8 mouse cellular contexts compared by ENCODE assay signal in the genomic region with DNA sequence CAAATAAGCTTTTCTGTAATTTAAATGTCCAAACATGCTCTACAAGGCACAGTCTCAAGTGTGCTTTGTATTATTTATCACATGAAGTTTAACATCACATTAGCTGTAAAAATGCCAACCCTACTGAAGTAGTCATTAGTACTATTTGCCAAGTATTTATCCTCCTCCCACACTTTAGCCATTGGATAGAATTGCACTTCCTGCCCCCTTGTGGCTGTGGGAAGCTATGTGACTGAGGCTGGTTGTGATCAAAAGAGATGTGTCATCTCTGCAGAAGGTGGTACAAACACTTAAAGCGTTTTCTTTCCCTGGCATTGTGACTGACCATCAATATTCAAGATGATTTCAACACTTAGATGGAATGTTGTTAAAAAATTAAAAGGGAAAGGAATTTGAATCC. TPM values are rescaled to one million over a fixed set of nuclear protein-coding genes. Genes with fewer than 3 reads are reported as not detected.
A peak's percentile ranks its signal among the peaks of the same experiment; 100 is the strongest.
DNase-seq lines count a peak whose midpoint lies in the region; ATAC-seq and TF ChIP-seq lines count a peak whose summit lies in the region.

No protein-coding gene starts in this region.

- intact Hi-C loops in gastrocnemius, postnatal 14 days (cut with DNase I; ENCODE audit: low total_unique reads): no loop called here

- in situ Hi-C loops in CH12.LX (cut with MboI; ENCODE audit: low pct_ligation_motif_present, low pct_unique_long_range_greater_than_20kb, low sequenced_read_pairs): no loop called here

- TF ChIP-seq RAD21 in CH12.LX (IDR thresholded peaks at IDR 0.05; ENCODE audit: low read depth, low read length): no peak; the same call in none of the 2 replicates

- no peak overlapping the region for H3K9ac ChIP-seq in CH12.LX (ENCODE audit: insufficient read depth, low read depth)
- H3K9ac ChIP-seq in embryonic facial prominence, embryonic 14.5 days (ENCODE audit: low read depth, low read length): no peak overlapping the region

- H3K4me1 ChIP-seq in CH12.LX (ENCODE audit: control insufficient read depth in 1 of 2, insufficient read depth in 2 of 2): no peaks in the 10 kb centered on the region
- H3K4me1 ChIP-seq in embryonic facial prominence, embryonic 14.5 days (ENCODE audit: control insufficient read depth, insufficient read depth, low read length): no peaks in the 10 kb centered on the region

- dilution Hi-C loops in CH12.LX (cut with MboI; ENCODE audit: extremely low pct_ligation_motif_present, extremely low pct_unique_long_range_greater_than_20kb, low sequenced_read_pairs): no loop called here

- 50% methylated on average over 1 of the region's 1 CpGs for WGBS in embryonic facial prominence, embryonic 14.5 days

- TF ChIP-seq EP300 in CH12.LX (IDR thresholded peaks at IDR 0.05; ENCODE audit: low read length): no peak

- TF ChIP-seq CTCF in CH12.LX (conservative IDR thresholded peaks at IDR 0.05 in 1 of 2, IDR thresholded peaks at IDR 0.05 in 1 of 2; ENCODE audit: low read depth in 2 of 2, low read length in 2 of 2): peak in 1 of 2 experiments; percentile 40; a peak in 3 of 4 replicates

- no peak overlapping the region for H3K4me2 ChIP-seq in CH12.LX (ENCODE audit: insufficient read depth, low read depth, poor library complexity, severe bottlenecking)
- H3K4me2 ChIP-seq in embryonic facial prominence, embryonic 14.5 days (ENCODE audit: low read depth, low read length): no peak overlapping the region

- no peak overlapping the region for H3K4me3 ChIP-seq in CH12.LX (replicated peaks in 1 of 3; ENCODE audit: low read depth in 2 of 3, low read length in 2 of 3, poor library complexity in 1 of 3)
- H3K4me3 ChIP-seq in embryonic facial prominence, embryonic 14.5 days (ENCODE audit: low read depth, low read length): no peak overlapping the region

- no peak for TF ChIP-seq POLR2A in CH12.LX (IDR thresholded peaks at IDR 0.05; ENCODE audit: low read depth, low read length)

- no peaks in the 10 kb centered on the region for H3K79me2 ChIP-seq in CH12.LX (replicated peaks; ENCODE audit: control insufficient read depth, extremely low read depth, insufficient read depth, poor library complexity, severe bottlenecking)

- H3K27ac ChIP-seq in CH12.LX (ENCODE audit: insufficient read depth, low read depth): no peak overlapping the region
- no peak overlapping the region for H3K27ac ChIP-seq in embryonic facial prominence, embryonic 14.5 days (replicated peaks; ENCODE audit: low read depth, low read length)

- DNase-seq in kidney, adult 9 months: peak; percentile 20
- no peak for DNase-seq in kidney, adult 18-20 months
- DNase-seq in CH12.LX (ENCODE audit: extremely low read depth): peak; percentile 32
- peak; percentile 52 for DNase-seq in R1 (ENCODE audit: low read depth, low spot score)
- peak; percentile 27 for DNase-seq in embryonic facial prominence, embryonic 14.5 days (ENCODE audit: low spot score)
- no peak for DNase-seq in gastrocnemius, postnatal 14 days
- DNase-seq in ovary, postnatal 10 days (ENCODE audit: low spot score): no peak
- no peak for DNase-seq in adipocyte (ENCODE audit: low spot score)

- no peaks in the 10 kb centered on the region for H3K9me3 ChIP-seq in CH12.LX (replicated peaks; ENCODE audit: low read length)
- H3K9me3 ChIP-seq in embryonic facial prominence, embryonic 14.5 days (ENCODE audit: control insufficient read depth, low read length): no peaks in the 10 kb centered on the region

- ATAC-seq in embryonic facial prominence, embryonic 14.5 days (ENCODE audit: low read depth): no peak

- H3K27me3 ChIP-seq in CH12.LX (replicated peaks): no peaks in the 10 kb centered on the region
- no peaks in the 10 kb centered on the region for H3K27me3 ChIP-seq in embryonic facial prominence, embryonic 14.5 days (replicated peaks; ENCODE audit: control insufficient read depth, insufficient read depth, low read length)

- H3K36me3 ChIP-seq in CH12.LX (replicated peaks in 1 of 2; ENCODE audit: control insufficient read depth in 1 of 2, insufficient read depth in 1 of 2, low read length in 1 of 2): no peaks in the 10 kb centered on the region
- no peaks in the 10 kb centered on the region for H3K36me3 ChIP-seq in embryonic facial prominence, embryonic 14.5 days (ENCODE audit: control insufficient read depth, insufficient read depth, low read length)

TF ChIP-seq in CH12.LX, 34 proteins besides CTCF, POLR2A, EP300 and RAD21:
- TF ChIP-seq MXI1 (IDR thresholded peaks at IDR 0.05; ENCODE audit: low read depth, low read length) (no peak), TCF12 (IDR thresholded peaks at IDR 0.05; ENCODE audit: low read depth, low read length) (no peak), ZNF384 (IDR thresholded peaks at IDR 0.05; ENCODE audit: low read depth, low read length) (no peak), MAX (IDR thresholded peaks at IDR 0.05; ENCODE audit: low read length) (no peak), ELF1 (IDR thresholded peaks at IDR 0.05; ENCODE audit: low read depth, low read length) (no peak), USF1 (IDR thresholded peaks at IDR 0.05; ENCODE audit: low read depth, low read length) (no peak), MAZ (IDR thresholded peaks at IDR 0.05; ENCODE audit: low read depth, low read length) (no peak), SIN3A (IDR thresholded peaks at IDR 0.05; ENCODE audit: low read length) (no peak)

RNA-seq across cellular contexts. Expression of a gene that starts 14.3 kb away (rescaled TPM):
- total RNA-seq in CH12.LX (2012; rRNA removed): not detected in 2 replicates
- not detected in 2 replicates for total RNA-seq in CH12.LX (2014; rRNA removed)
- not detected in 2 replicates for polyA plus RNA-seq in CH12.LX (2012; ENCODE audit: insufficient read length, low read depth)
- polyA plus RNA-seq in embryonic facial prominence, embryonic 14.5 days (2014; fragmentation: Nextera tagmentation; extraction: Ambion mirVana): 0.58 and 0.68 TPM in 2 replicates
- total RNA-seq in gastrocnemius, postnatal 14 days (2021): not detected

Comparison
In these comparisons a context has a peak if more than half of its experiments do, and no peak if none do; other contexts are left out.
1. DNase-seq: peak in kidney, adult 9 months (single experiment), CH12.LX (single experiment), R1 (single experiment) and embryonic facial prominence, embryonic 14.5 days (single experiment); none in kidney, adult 18-20 months (single experiment), gastrocnemius, postnatal 14 days (single experiment), ovary, postnatal 10 days (single experiment) and adipocyte (single experiment).